Mouse (Mus musculus) E14TG2a.4 (cell line): Measurements from ENCODE around the gene Ftl1-ps1.

Source experiments
- CTCF ChIP-seq: conservative IDR thresholded peaks from 2 replicates; pipeline ENCODE4 v1.5.1; 2014; ENCODE audit warnings: low read length
- NANOG ChIP-seq: IDR thresholded peaks from 2 replicates; pipeline ENCODE4 v1.6.1; 2014; ENCODE audit warnings: borderline replicate concordance, low read length, mixed read lengths

DNA sequence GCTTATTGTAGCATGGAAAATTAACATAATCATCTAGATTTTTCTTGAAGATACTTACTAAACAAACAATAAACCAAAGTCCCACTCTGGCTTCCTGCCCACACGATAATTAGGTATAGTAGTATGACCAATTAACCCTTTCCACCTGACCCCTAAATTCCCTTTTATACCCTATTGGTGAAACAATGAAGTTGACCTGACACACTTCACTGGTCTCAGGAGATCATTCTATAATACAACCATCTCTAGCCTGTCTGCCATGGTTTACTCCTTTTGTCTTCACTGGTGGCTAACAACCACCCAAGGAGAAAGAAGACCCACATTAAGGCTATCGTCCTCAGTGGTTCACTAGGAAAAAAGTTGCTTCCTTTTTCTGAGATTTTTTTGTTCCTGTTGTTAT, 8.3 kb upstream of the Ftl1-ps1 start:
- no peak for TF ChIP-seq CTCF
- no peak for TF ChIP-seq NANOG
